Mouse (Mus musculus) G1E (cell line): ENCODE data around the gene Zfyve27. TPM values are rescaled to one million over a fixed set of nuclear protein-coding genes. Genes with fewer than 3 reads are reported as not detected.

ENCODE experiments used
- ATAC-seq: 2 replicates; pipeline ENCODE4 v1.8.0; 2016; ENCODE audit warnings: mild to moderate bottlenecking; ENCODE audit not compliant: insufficient number of reproducible peaks, poor library complexity, low FRiP score, severe bottlenecking; ENCODE audit errors: extremely low read depth
- DNase-seq: peaks from one replicate; pipeline ENCODE4 v3.0.0; 2012; ENCODE audit warnings: low spot score
- H3K27me3 ChIP-seq: 2 replicates; pipeline ENCODE4 v1.6.1; 2012; ENCODE audit warnings: mild to moderate bottlenecking, low read length, inconsistent platforms; ENCODE audit not compliant: insufficient read depth
- H3K36me3 ChIP-seq: replicated peaks from 2 replicates; pipeline ENCODE3; 2012; ENCODE audit warnings: mild to moderate bottlenecking, inconsistent platforms
- H3K4me1 ChIP-seq: 2 replicates; pipeline ENCODE4 v1.6.1; 2012; ENCODE audit warnings: low read depth, low read length, inconsistent platforms, mixed read lengths; ENCODE audit not compliant: insufficient read depth
- H3K4me3 ChIP-seq: 2 replicates; pipeline ENCODE4 v1.5.1; 2012; ENCODE audit warnings: low read depth, mild to moderate bottlenecking, inconsistent platforms, low read length, moderate library complexity, mixed read lengths
- H3K9me3 ChIP-seq: replicated peaks from 2 replicates; pipeline ENCODE4 v1.6.1; 2012; ENCODE audit warnings: inconsistent platforms
- CTCF ChIP-seq: IDR thresholded peaks from 2 replicates; pipeline ENCODE4 v1.5.1; 2012; ENCODE audit warnings: low read depth, low read length, inconsistent platforms, mixed read lengths
- GATA1 ChIP-seq: IDR thresholded peaks from 2 replicates; pipeline ENCODE4 v1.6.1; 2012; ENCODE audit warnings: borderline replicate concordance, low read length, inconsistent platforms, mixed read lengths
- GATA2 ChIP-seq: IDR thresholded peaks from 2 replicates; pipeline ENCODE4 v1.6.1; 2012; ENCODE audit warnings: low read depth, low read length, inconsistent platforms, borderline replicate concordance
- POLR2AphosphoS5 ChIP-seq: IDR thresholded peaks from 2 replicates; pipeline ENCODE4 v1.6.1; 2012; ENCODE audit warnings: low read depth, low read length, inconsistent platforms; ENCODE audit not compliant: insufficient replicate concordance
- TAL1 ChIP-seq: conservative IDR thresholded peaks from 2 replicates; pipeline ENCODE4 v1.6.1; 2012; ENCODE audit warnings: low read depth, low read length, inconsistent platforms, mixed read lengths
- polyA plus RNA-seq: library from polyadenylated mRNA; stranded (reverse); fragments of >175 nt; gene quantifications from 2 replicates; pipeline ENCODE4 v1.2.3, GENCODE M21; 2012
- total RNA-seq, 2 experiments: library from RNA; stranded (forward) in 1 of 2; stranded (reverse) in 1 of 2; fragments of 200-1000 nt in 1 of 2; fragments of >200 nt in 1 of 2; fragmentation: Nextera tagmentation in 1 of 2; gene quantifications; 2 replicates each; pipeline ENCODE4 v1.2.3; 2014 to 2017

Zfyve27 gene
- total and polyA plus RNA-seq, 3 experiments, result 12.9 to 17.6 (median 16.9) TPM

DNA sequence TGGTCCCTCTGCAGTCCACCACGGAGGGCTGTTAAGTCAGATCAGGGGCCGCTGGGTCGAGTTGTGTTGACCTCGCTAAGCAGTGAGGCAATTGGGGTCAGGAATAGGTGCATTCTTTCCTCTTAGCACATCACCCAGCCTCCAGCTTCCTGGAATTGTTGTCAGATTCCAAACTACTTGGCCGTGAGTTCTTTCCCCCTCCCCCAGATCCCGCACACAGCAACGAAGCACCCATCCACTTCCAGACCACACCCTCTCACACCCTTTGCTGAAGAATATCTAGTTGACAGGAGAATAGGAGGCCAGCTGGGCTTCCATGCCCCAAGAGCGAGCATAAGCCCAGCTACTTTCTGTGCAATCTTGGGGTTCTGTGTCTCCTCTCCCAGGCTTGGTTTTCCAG is 48.2 kb downstream of the Zfyve27 start:
- Histone ChIP-seq H3K4me3 (no peak overlapping the region), H3K36me3 (no peaks in the 10 kb centered on the region), H3K4me1 (no peaks in the 10 kb centered on the region), H3K9me3 (no peaks in the 10 kb centered on the region), H3K27me3 (peaks cover 32% of the 10 kb centered on the region)
- DNase-seq, result no peak
- no peak for ATAC-seq
- TF ChIP-seq CTCF, result no peak
- TF ChIP-seq GATA2, result no peak

DNA sequence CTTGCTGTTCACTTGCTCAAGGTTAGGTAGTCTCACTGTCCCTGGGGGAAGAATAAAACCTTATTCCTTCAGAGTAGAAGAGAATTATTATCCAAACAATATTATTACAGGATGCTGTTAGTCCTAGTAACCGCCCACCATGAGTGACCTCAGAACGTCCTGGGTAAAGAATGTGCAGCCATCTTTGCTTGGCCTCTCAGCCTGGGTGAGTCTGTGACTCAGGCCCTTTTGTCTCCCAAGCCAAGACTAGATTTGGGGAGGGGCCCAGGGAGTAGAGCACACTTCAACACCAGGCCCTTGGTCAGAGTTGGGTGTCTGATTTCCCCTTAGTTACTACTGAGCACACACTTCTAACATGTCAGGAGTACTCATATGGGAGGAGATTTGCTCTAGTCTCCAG is 50.9 kb downstream of the Zfyve27 start:
- Histone ChIP-seq H3K4me3 (no peak overlapping the region), H3K4me1 (no peaks in the 10 kb centered on the region), H3K27me3 (peaks cover 20% of the 10 kb centered on the region), H3K9me3 (no peaks in the 10 kb centered on the region), H3K36me3 (no peaks in the 10 kb centered on the region)
- ATAC-seq, result no peak
- no peak for DNase-seq
- no peak for TF ChIP-seq TAL1
- no peak for TF ChIP-seq GATA2
- no peak for TF ChIP-seq CTCF
- no peak for TF ChIP-seq POLR2AphosphoS5
- TF ChIP-seq GATA1, result no peak

DNA sequence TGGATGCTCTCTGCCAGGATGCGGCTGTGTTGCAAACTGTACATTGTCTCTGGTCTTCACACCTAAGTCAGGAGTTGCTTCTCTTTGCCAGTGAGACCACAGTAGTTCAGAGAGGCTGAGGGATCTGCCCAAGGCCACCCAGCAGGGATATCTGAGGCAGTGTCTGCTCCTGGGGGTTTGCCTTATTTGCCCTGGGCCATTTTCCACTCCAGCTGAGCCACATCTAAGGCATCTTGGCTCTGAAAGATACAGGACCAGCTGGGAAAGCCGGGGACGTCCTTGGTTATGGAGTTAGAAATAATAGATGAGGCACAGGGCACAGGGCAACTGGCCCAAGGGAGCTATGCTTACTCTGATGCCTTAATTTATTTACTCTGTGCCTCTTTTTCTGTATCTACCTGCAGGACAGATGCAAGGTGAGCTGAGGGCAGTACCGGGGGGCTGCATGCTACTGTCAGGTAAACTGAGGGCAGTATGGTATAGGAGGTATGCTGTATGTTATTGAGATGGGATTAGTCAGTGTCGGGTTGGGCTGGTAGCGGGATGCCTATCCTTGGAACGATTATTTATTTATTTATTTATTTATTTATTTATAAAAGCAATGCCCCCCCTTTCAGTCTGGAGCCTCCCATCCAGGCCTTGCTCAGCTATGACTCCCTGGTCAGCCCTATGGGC is 53.1 kb downstream of the Zfyve27 start:
- H3K36me3 ChIP-seq, result no peaks in the 10 kb centered on the region
- DNase-seq, result no peak
- no peak for ATAC-seq
- TF ChIP-seq GATA1 (no peak), GATA2 (no peak), CTCF (no peak), TAL1 (no peak), POLR2AphosphoS5 (no peak)
- H3K9me3 ChIP-seq, result no peaks in the 10 kb centered on the region
- H3K4me1 ChIP-seq, result no peaks in the 10 kb centered on the region
- H3K27me3 ChIP-seq, result peaks cover 12% of the 10 kb centered on the region; the same call in 1 of the 2 replicates
- H3K4me3 ChIP-seq, result no peak overlapping the region

DNA sequence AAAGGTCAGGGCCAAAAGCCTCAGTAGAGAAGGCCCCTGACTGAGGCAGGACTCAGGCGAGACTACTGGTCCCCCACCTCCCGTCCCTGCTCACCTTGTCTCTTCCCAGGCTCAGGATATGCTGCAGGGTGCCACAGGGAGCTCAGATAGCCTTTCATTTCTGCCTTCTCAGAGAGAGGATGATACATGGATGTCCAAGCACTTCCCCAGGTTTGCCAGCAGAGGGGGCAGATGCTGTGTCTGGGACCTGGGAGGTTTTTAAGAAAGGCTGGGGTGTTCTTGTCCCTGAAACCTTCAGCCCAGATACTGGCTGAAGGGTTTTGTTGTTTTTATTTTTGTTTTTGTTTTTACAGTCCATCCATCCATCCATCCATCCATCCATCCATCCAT is 53.6 kb downstream of the Zfyve27 start:
- no peak for DNase-seq
- no peaks in the 10 kb centered on the region for H3K9me3 ChIP-seq
- no peak for TF ChIP-seq TAL1
- TF ChIP-seq CTCF, result no peak
- TF ChIP-seq GATA1, result no peak
- TF ChIP-seq GATA2, result no peak
- no peak for TF ChIP-seq POLR2AphosphoS5
- H3K36me3 ChIP-seq, result no peaks in the 10 kb centered on the region
- H3K4me3 ChIP-seq, result no peak overlapping the region
- no peak for ATAC-seq
- H3K4me1 ChIP-seq, result no peaks in the 10 kb centered on the region
- H3K27me3 ChIP-seq, result peaks cover 9% of the 10 kb centered on the region; the same call in 1 of the 2 replicates

DNA sequence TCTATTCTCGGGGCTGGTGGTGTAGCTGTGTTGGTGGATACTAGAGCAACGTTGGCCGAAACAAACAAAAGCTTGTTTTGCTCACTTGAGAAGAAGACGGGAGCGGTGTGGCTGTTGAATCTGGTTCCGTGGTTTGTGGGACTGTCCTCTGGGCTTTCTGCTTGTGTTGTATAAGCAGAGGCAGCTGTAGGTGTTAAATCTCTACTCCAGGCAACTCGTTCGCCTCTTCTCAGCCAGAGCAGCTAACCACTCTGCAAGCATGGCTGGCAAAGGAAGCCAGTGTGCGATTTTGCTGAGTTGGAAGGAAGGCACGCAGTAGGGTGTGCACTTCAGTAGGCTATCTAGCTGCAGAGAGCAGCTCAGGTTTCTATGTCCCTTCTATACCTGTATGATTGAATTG is 62.7 kb downstream of the Zfyve27 start:
- TF ChIP-seq TAL1 (no peak), CTCF (no peak), GATA2 (no peak), POLR2AphosphoS5 (no peak), GATA1 (no peak)
- peaks cover 3% of the 10 kb centered on the region; the same call in 1 of the 2 replicates for H3K27me3 ChIP-seq
- H3K9me3 ChIP-seq, result no peaks in the 10 kb centered on the region
- H3K36me3 ChIP-seq, result no peaks in the 10 kb centered on the region
- no peak overlapping the region for H3K4me3 ChIP-seq
- ATAC-seq (no peak), DNase-seq (no peak)
- H3K4me1 ChIP-seq, result peaks cover 8% of the 10 kb centered on the region; the same call in 1 of the 2 replicates

DNA sequence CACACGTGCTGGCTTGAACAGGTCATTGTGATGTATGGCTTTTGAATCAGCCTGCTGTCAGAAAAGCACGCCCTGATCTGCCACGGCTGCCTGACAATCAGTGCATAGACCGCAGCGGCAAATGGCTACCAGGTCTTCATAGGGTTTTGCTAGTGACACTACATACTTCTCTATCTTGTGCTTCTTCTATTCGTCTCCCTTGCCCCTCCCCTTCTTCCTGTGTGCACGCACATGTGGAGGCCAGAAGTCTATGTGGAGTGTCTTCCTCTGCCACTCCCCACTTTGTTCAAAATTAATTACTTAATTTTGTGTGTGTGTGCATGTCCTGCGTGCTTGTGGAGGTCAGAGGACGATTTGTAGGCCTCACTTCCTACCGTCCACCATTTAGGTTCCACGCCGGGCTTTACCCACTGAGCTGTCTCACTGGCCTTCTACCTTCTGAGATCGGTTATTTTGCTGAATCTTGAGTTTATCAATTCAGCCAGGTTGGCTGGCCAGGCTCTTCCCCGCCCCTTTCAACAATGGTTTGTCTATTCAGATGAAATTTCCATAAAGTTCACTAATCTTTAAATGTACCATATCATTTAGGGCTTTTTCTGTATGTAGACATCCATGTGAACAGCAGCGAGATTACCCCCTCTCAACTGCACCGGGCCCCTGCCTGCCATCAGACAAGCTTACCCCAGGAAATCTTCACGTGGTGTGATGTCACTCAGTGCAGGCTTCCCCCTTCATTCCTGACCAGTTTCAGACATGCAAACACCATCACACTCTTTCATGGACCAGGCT is 65.9 kb downstream of the Zfyve27 start:
- H3K27me3 ChIP-seq, result peaks cover 3% of the 10 kb centered on the region; the same call in 1 of the 2 replicates
- ATAC-seq, result no peak

More for the DNA sequence above, 65.9 kb downstream of the Zfyve27 start:
- Histone ChIP-seq H3K4me1 (peaks cover 8% of the 10 kb centered on the region; the same call in 1 of the 2 replicates), H3K36me3 (no peaks in the 10 kb centered on the region), H3K4me3 (no peak overlapping the region), H3K9me3 (no peaks in the 10 kb centered on the region)
- DNase-seq, result no peak
- no peak for TF ChIP-seq POLR2AphosphoS5
- TF ChIP-seq GATA2, result no peak
- no peak for TF ChIP-seq TAL1
- no peak for TF ChIP-seq GATA1
- no peak for TF ChIP-seq CTCF
